Mouse (Mus musculus) E14TG2a.4 (cell line): ENCODE results near the gene Synpr.

ENCODE experiments used
- CTCF ChIP-seq: conservative IDR thresholded peaks from 2 replicates; pipeline ENCODE4 v1.5.1; 2014; ENCODE audit warnings: low read length
- NANOG ChIP-seq: IDR thresholded peaks from 2 replicates; pipeline ENCODE4 v1.6.1; 2014; ENCODE audit warnings: borderline replicate concordance, low read length, mixed read lengths

DNA sequence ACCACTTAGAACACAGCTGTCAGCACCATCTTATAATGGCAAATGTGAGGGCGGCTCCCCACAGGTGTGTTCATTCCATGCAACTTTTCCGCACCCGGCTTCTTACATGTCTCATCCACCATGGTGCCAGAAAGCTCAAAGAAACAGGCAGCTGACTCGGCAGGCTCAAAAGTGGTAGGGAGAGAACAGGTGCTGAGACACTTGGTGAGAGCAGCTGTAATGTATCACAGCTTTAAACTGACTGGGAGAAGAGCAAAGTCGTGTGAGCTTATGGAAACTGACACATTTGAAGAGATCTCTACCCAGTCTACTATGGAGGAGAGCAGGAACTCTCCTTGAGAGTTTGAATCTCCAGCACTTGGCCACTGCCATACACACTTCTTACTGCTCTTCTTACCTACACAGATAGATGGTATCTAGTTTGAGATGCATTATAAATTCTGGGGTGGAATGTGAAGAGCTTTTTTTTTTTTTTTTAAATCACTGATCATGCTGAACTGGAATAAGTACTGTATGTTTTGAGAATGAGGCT lies 234.1 kb downstream of the Synpr start:
- no peak for TF ChIP-seq CTCF
- TF ChIP-seq NANOG, result no peak
